Mouse (Mus musculus): Measurements from ENCODE around the gene Dctn5. TPM values are rescaled to one million over a fixed set of nuclear protein-coding genes. Genes with fewer than 3 reads are reported as not detected.
"Not testable (repeated sequence)": the region's sequence is repeated elsewhere in the genome, so short reads cannot be mapped to it uniquely, and the experiment has no call there.

Dctn5 gene
- 66.0 and 68.0 TPM in 2 replicates for polyA plus RNA-seq (2015; fragmentation: Nextera tagmentation; extraction: Ambion mirVana)

GRCm38 (mm10) chr7:122132497-122133337, at the start of gene Dctn5, which contains the start of gene Palb2:
Gene Dctn5, plus strand, starts transcription at chr7:122133041.
Gene Palb2, minus strand, starts transcription at chr7:122132985.
- peaks cover 4% of the 10 kb centered on the region; the same call in 1 of the 2 replicates for H3K4me1 ChIP-seq (replicated peaks; ENCODE audit: control insufficient read depth, insufficient read depth)
- peaks cover 3% of the 10 kb centered on the region; the same call in 1 of the 2 replicates for H3K36me3 ChIP-seq (ENCODE audit: control insufficient read depth, insufficient read depth, low read length)
- ATAC-seq (ENCODE audit: low FRiP score, low TSS enrichment) (peak; percentile 97), DNase-seq (ENCODE audit: low spot score) (peak; percentile 98)
- H3K4me3 ChIP-seq (ENCODE audit: low read depth, low read length): peak within 1 kb of the TSS; percentile 89
- no peaks in the 10 kb centered on the region for H3K27me3 ChIP-seq (ENCODE audit: control insufficient read depth, insufficient read depth, low read length)
- peak within 1 kb of the TSS; percentile 83 for H3K4me2 ChIP-seq (replicated peaks; ENCODE audit: low read depth)
- peak within 1 kb of the TSS; percentile 83 for H3K27ac ChIP-seq (replicated peaks)
- under 1% methylated on average over 54 of the region's 54 CpGs for WGBS
- H3K9me3 ChIP-seq (ENCODE audit: control insufficient read depth, low read length): no peaks in the 10 kb centered on the region
- H3K9ac ChIP-seq (ENCODE audit: low read length): peak within 1 kb of the TSS; percentile 82
- TF ChIP-seq CTCF (IDR thresholded peaks at IDR 0.05; ENCODE audit: low read depth) (no peak), EP300 (optimal IDR thresholded peaks at IDR 0.05) (no peak)

DNA sequence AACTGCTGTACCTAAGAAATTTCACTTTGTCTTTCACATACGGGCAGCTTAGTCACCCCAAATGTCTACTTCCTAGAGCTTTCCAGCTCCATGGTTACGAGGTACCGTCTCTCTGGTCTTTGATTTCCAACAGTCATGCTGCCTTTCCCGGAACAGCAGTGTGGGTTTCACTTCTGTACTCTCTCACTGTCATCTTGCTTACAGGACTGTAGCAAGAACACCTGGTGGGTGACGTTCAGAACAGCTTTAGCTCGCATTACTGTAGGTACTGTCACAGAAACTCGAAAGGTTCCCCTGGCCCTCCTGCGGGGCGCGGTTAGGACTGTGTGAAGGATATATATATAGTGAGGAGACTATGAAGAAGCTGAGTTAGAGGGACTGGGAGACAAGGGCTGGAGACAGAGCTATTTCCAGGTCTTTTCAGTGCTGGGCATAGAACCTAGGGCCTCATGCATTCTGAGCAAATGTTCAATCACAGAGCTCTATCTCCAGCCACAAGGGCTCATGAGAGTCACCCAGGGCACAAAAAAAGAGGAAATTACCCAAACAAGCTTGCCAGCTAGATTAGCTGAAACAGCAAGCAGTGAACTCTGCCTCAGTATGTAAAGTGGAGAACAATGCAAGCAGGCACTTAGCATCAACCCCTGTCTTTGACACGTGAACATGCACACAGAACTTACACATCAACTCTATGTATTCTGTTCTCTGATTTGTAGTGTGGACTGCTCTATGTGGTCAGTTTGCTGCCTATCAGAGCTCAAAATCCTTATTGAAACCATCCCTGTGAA, 45.5 kb upstream of the Dctn5 start:
- Histone ChIP-seq H3K4me2 (replicated peaks; ENCODE audit: low read depth) (no peak overlapping the region), H3K27ac (replicated peaks) (no peak overlapping the region), H3K4me3 (ENCODE audit: low read depth, low read length) (no peak overlapping the region), H3K36me3 (ENCODE audit: control insufficient read depth, insufficient read depth, low read length) (peaks cover 43% of the 10 kb centered on the region), H3K4me1 (replicated peaks; ENCODE audit: control insufficient read depth, insufficient read depth) (no peaks in the 10 kb centered on the region), H3K9ac (ENCODE audit: low read length) (no peak overlapping the region), H3K9me3 (ENCODE audit: control insufficient read depth, low read length) (no peaks in the 10 kb centered on the region), H3K27me3 (ENCODE audit: control insufficient read depth, insufficient read depth, low read length) (no peaks in the 10 kb centered on the region)
- no peak for TF ChIP-seq CTCF (IDR thresholded peaks at IDR 0.05; ENCODE audit: low read depth)
- TF ChIP-seq EP300 (optimal IDR thresholded peaks at IDR 0.05): no peak
- ATAC-seq (ENCODE audit: low FRiP score, low TSS enrichment): no peak
- WGBS: 83% methylated on average over 11 of the region's 11 CpGs
- no peak for DNase-seq (ENCODE audit: low spot score)

DNA sequence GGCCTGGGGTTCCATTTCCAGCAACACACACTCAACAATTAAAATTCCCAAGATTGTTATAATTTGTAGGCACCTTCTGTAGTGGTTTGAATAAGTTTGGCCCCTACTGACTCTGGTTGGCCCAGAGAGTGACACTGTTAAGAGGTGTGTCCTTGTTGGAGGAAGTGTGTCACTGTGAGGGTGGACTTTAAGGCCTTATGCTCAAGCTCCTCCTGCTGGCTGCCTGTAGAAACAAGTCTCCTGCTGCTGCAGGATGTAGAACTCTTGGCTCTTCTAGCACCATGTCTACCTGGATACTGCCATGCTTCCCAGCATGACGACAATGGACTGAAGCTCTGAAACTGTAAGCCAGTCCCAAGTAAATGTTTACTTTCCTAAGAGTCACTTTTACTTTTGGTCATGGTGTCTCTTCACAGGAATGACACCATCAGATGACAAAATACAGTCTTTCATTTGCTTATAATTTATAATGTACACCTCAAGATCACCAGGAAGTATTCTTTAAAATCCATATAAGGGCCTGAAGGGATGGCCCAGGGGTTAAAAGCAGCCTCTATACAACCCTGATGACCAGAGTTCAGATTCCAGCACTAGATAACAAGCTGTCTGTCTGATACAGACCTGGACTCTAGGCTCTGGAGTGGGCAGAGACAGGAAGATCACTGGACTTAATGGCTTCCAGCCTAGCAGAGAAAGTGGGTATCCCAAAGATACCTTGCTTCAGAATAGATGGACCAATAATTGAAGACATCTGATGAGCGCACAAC, 38.1 kb upstream of the Dctn5 start:
- Histone ChIP-seq H3K27me3 (ENCODE audit: control insufficient read depth, insufficient read depth, low read length) (no peaks in the 10 kb centered on the region), H3K36me3 (ENCODE audit: control insufficient read depth, insufficient read depth, low read length) (peaks cover 31% of the 10 kb centered on the region), H3K9ac (ENCODE audit: low read length) (no peak overlapping the region), H3K4me1 (replicated peaks; ENCODE audit: control insufficient read depth, insufficient read depth) (no peaks in the 10 kb centered on the region), H3K4me2 (replicated peaks; ENCODE audit: low read depth) (no peak overlapping the region), H3K4me3 (ENCODE audit: low read depth, low read length) (no peak overlapping the region), H3K27ac (replicated peaks) (no peak overlapping the region), H3K9me3 (ENCODE audit: control insufficient read depth, low read length) (no peaks in the 10 kb centered on the region)
- DNase-seq (ENCODE audit: low spot score): no peak
- WGBS: 88% methylated on average over 2 of the region's 2 CpGs
- ATAC-seq (ENCODE audit: low FRiP score, low TSS enrichment): 0 out of 2 replicates have a peak, but pooled peaks have one; percentile 41
- TF ChIP-seq CTCF (IDR thresholded peaks at IDR 0.05; ENCODE audit: low read depth) (peak; percentile 51), EP300 (optimal IDR thresholded peaks at IDR 0.05) (no peak)

GRCm38 (mm10) chr7:122098009-122098408, 34.8 kb upstream of the Dctn5 start:
- Histone ChIP-seq H3K4me2 (replicated peaks; ENCODE audit: low read depth) (no peak overlapping the region), H3K4me3 (ENCODE audit: low read depth, low read length) (no peak overlapping the region), H3K4me1 (replicated peaks; ENCODE audit: control insufficient read depth, insufficient read depth) (peaks cover 4% of the 10 kb centered on the region), H3K36me3 (ENCODE audit: control insufficient read depth, insufficient read depth, low read length) (peaks cover 9% of the 10 kb centered on the region), H3K9ac (ENCODE audit: low read length) (no peak overlapping the region), H3K9me3 (ENCODE audit: control insufficient read depth, low read length) (no peaks in the 10 kb centered on the region), H3K27ac (replicated peaks) (no peak overlapping the region), H3K27me3 (ENCODE audit: control insufficient read depth, insufficient read depth, low read length) (no peaks in the 10 kb centered on the region)
- ATAC-seq (ENCODE audit: low FRiP score, low TSS enrichment): no peak
- TF ChIP-seq EP300 (optimal IDR thresholded peaks at IDR 0.05): no peak
- TF ChIP-seq CTCF (IDR thresholded peaks at IDR 0.05; ENCODE audit: low read depth): no peak
- no peak for DNase-seq (ENCODE audit: low spot score)
- 76% methylated on average over 3 of the region's 3 CpGs for WGBS

DNA sequence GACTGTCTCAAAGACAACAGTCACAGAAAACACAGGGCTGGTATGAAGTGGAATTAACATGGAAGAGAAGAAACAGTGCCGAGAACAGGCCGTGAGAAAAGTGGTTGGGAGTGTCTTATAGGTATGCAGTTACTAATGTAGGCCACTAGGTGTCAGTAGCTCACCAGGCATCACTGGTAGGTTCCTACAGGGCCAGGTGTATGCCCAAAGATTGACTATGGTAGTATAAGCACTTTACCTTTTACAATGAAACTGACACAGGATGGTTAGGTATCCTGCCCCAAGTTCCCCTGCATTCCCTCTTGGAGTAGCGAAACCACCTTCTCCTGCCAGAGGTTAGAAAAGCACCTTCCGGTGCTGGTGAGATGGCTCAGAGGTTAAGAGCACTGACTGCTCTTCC, 33.6 kb upstream of the Dctn5 start:
- Histone ChIP-seq H3K9me3 (ENCODE audit: control insufficient read depth, low read length) (no peaks in the 10 kb centered on the region), H3K4me3 (ENCODE audit: low read depth, low read length) (no peak overlapping the region), H3K9ac (ENCODE audit: low read length) (no peak overlapping the region), H3K27ac (replicated peaks) (no peak overlapping the region), H3K4me2 (replicated peaks; ENCODE audit: low read depth) (no peak overlapping the region), H3K4me1 (replicated peaks; ENCODE audit: control insufficient read depth, insufficient read depth) (peaks cover 4% of the 10 kb centered on the region), H3K27me3 (ENCODE audit: control insufficient read depth, insufficient read depth, low read length) (no peaks in the 10 kb centered on the region), H3K36me3 (ENCODE audit: control insufficient read depth, insufficient read depth, low read length) (peaks cover 8% of the 10 kb centered on the region)
- TF ChIP-seq CTCF (IDR thresholded peaks at IDR 0.05; ENCODE audit: low read depth) (peak; percentile 90), EP300 (optimal IDR thresholded peaks at IDR 0.05) (no peak)
- ATAC-seq (ENCODE audit: low FRiP score, low TSS enrichment) (peak; percentile 49; the same call in 1 of the 2 replicates), DNase-seq (ENCODE audit: low spot score) (peak; percentile 56)
- WGBS: 48% methylated on average over 4 of the region's 4 CpGs

DNA sequence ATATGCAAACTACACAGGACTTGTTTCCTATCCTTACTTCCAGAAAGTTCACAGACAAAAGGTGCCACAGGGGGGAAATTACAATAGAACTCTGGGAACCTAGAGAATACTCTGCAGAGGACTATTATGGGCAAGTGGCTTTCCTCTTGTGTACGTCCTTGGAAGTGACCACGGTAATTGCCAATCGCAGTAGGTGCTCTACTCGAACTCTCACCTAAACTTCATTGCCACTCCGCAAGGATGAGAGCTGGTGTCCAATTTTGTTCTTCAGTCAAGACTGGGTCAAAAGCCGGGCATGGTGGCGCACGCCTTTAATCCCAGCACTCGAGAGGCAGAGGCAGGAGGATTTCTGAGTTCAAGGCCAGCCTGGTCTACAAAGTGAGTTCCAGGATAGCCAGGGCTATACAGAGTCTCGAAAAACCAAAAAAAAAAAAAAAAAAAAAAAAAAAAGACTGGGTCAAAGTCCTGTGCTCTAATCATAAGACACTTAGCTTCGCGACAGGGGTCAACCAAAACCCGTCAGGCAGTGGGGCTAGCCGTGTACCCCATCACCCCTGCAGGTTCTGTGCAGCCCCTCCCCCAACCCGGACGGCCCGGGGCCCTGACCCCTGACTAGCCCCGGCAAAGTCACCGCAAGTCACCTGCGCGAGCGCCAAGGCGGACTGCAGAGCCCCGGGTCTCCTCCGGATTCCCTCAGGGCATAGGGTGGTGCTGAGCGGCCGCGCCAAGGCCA, 31.7 kb upstream of the Dctn5 start:
- H3K36me3 ChIP-seq (ENCODE audit: control insufficient read depth, insufficient read depth, low read length); H3K9me3 ChIP-seq (ENCODE audit: control insufficient read depth, low read length); H3K27me3 ChIP-seq (ENCODE audit: control insufficient read depth, insufficient read depth, low read length); H3K4me1 ChIP-seq (replicated peaks; ENCODE audit: control insufficient read depth, insufficient read depth): not testable (repeated sequence)
- Histone ChIP-seq H3K4me2 (replicated peaks; ENCODE audit: low read depth) (peak overlapping the region; percentile 63), H3K9ac (ENCODE audit: low read length) (peak overlapping the region; percentile 82), H3K27ac (replicated peaks) (peak overlapping the region; percentile 58), H3K4me3 (ENCODE audit: low read depth, low read length) (peak overlapping the region; percentile 69)
- DNase-seq (ENCODE audit: low spot score) (peak; percentile 62), ATAC-seq (ENCODE audit: low FRiP score, low TSS enrichment) (peak; percentile 80)
- 5% methylated on average over 28 of the region's 28 CpGs for WGBS

All from stomach, postnatal 0 days (tissue).